9 mouse cellular contexts compared by ENCODE assay signal in the genomic region with DNA sequence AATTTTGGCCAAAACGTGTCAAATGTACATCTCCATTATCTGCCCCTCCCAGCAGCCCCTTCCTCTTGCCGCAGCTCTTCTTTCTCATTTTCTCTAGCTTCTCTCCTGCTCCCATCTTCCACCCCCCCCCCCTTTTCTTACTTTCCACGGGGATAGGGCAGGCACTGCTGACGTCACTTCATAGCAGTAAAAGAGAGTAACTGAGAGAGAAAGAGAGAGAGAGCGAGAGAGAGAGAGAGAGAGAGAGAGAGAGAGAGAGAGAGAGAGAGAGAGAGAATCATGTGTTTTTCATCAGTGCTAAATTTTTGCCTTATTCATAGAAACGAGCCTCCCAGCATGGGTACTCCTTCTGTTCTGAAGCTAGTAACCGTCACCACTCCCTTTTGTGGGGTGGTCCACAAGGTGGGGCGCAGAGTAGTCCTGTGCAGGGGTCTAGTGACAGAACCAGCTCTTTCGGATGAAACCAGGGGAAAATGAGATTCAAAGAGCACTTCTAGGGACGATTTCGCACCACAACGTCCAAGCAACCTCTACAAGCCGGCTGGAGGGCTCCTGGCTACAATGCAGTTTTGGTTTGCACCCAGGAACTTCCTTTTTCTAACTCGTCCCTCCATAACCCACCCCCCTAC. TPM values are rescaled to one million over a fixed set of nuclear protein-coding genes. Genes with fewer than 3 reads are reported as not detected.
A peak's percentile ranks its signal among the peaks of the same experiment; 100 is the strongest.
DNase-seq lines count a peak whose midpoint lies in the region; ATAC-seq and TF ChIP-seq lines count a peak whose summit lies in the region.
"Had no signal": no experiment of that assay in that cellular context is flagged by ENCODE, and none has a peak within 500 bp of the region (broad histone marks: within the 10 kb centered on the region; RNA-seq: fewer than 3 reads in every experiment).

No protein-coding gene starts in this region.

- ATAC-seq in frontal cortex, adult (ENCODE audit: low TSS enrichment): peak; percentile 60
- no peak for ATAC-seq in lung, embryonic 16.5 days (ENCODE audit: low read depth)
- ATAC-seq in limb, embryonic 11.5 days (ENCODE audit: insufficient number of reproducible peaks, low FRiP score, low TSS enrichment, low read depth): no peak; the same call in 1 of the 2 replicates
- ATAC-seq in stomach, postnatal 0 days (ENCODE audit: low FRiP score, low TSS enrichment): no peak

- no peak for TF ChIP-seq CTCF in stomach, postnatal 0 days (IDR thresholded peaks at IDR 0.05; ENCODE audit: low read depth)

- peaks cover 6% of the 10 kb centered on the region; the same call in 1 of the 2 replicates for H3K4me1 ChIP-seq in lung, embryonic 16.5 days (replicated peaks; ENCODE audit: control insufficient read depth, insufficient read depth, low read length)
- peaks cover 7% of the 10 kb centered on the region; the same call in 1 of the 2 replicates for H3K4me1 ChIP-seq in limb, embryonic 11.5 days (ENCODE audit: control insufficient read depth, insufficient read depth, low read length)
- H3K4me1 ChIP-seq in stomach, postnatal 0 days (replicated peaks; ENCODE audit: control insufficient read depth, insufficient read depth): no peaks in the 10 kb centered on the region

- H3K9ac ChIP-seq in lung, embryonic 16.5 days (ENCODE audit: low read length): no peak overlapping the region
- H3K9ac ChIP-seq in limb, embryonic 11.5 days (ENCODE audit: low read length): no peak overlapping the region
- H3K9ac ChIP-seq in stomach, postnatal 0 days (ENCODE audit: low read length): 0 out of 2 replicates have a peak overlapping the region, but pooled peaks have one; percentile 31

- peak overlapping the region; percentile 32; the same call in 1 of the 2 replicates for H3K4me3 ChIP-seq in lung, embryonic 16.5 days (ENCODE audit: low read length)
- H3K4me3 ChIP-seq in limb, embryonic 11.5 days (ENCODE audit: low read depth, low read length): peak overlapping the region; percentile 11; the same call in 1 of the 2 replicates
- H3K4me3 ChIP-seq in stomach, postnatal 0 days (ENCODE audit: low read depth, low read length): peak overlapping the region; percentile 34

- TF ChIP-seq EP300 in stomach, postnatal 0 days (optimal IDR thresholded peaks at IDR 0.05): no peak

- H3K4me2 ChIP-seq in lung, embryonic 16.5 days (ENCODE audit: low read depth, low read length): peak overlapping the region; percentile 56; the same call in 1 of the 2 replicates
- peak overlapping the region; percentile 30; the same call in 1 of the 2 replicates for H3K4me2 ChIP-seq in limb, embryonic 11.5 days (ENCODE audit: low read depth, severe bottlenecking)
- peak overlapping the region; percentile 56 for H3K4me2 ChIP-seq in stomach, postnatal 0 days (replicated peaks; ENCODE audit: low read depth)

- H3K36me3 ChIP-seq in lung, embryonic 16.5 days (ENCODE audit: control insufficient read depth, insufficient read depth, low read length): no peaks in the 10 kb centered on the region
- H3K36me3 ChIP-seq in limb, embryonic 11.5 days (ENCODE audit: control insufficient read depth, insufficient read depth, low read length): no peaks in the 10 kb centered on the region
- H3K36me3 ChIP-seq in stomach, postnatal 0 days (ENCODE audit: control insufficient read depth, insufficient read depth, low read length): no peaks in the 10 kb centered on the region

- DNase-seq in frontal cortex, postnatal 36 days (ENCODE audit: low spot score in 2 of 2): no peak
- no peak for DNase-seq in lung, postnatal 36 days
- no peak for DNase-seq in limb, embryonic 11.5 days (ENCODE audit: low spot score)
- DNase-seq in stomach, postnatal 0 days (ENCODE audit: low spot score): no peak
- no peak for DNase-seq in spleen, postnatal 14 days (ENCODE audit: low spot score in 2 of 2)
- DNase-seq in left cerebral cortex, postnatal 10 days (ENCODE audit: extremely low spot score in 1 of 2, low spot score in 2 of 2): no peak
- DNase-seq: layer of hippocampus, postnatal 36 days had no signal

- WGBS in lung, embryonic 16.5 days: 11% methylated on average over 14 of the region's 14 CpGs
- WGBS in limb, embryonic 11.5 days: under 1% methylated on average over 13 of the region's 14 CpGs
- WGBS in stomach, postnatal 0 days: 9% methylated on average over 14 of the region's 14 CpGs

- H3K27ac ChIP-seq in lung, embryonic 16.5 days (ENCODE audit: low read length): no peak overlapping the region
- H3K27ac ChIP-seq in limb, embryonic 11.5 days (replicated peaks; ENCODE audit: low read depth, low read length): no peak overlapping the region
- H3K27ac ChIP-seq in stomach, postnatal 0 days (replicated peaks): peak overlapping the region; percentile 56; the same call in 1 of the 2 replicates

- no peaks in the 10 kb centered on the region for H3K9me3 ChIP-seq in lung, embryonic 16.5 days (ENCODE audit: control insufficient read depth, low read length)
- H3K9me3 ChIP-seq in limb, embryonic 11.5 days (ENCODE audit: control insufficient read depth, low read length): no peaks in the 10 kb centered on the region
- no peaks in the 10 kb centered on the region for H3K9me3 ChIP-seq in stomach, postnatal 0 days (ENCODE audit: control insufficient read depth, low read length)

- intact Hi-C loops in left cerebral cortex, postnatal 10 days (cut with DNase I): loop anchor here (10.0 kb wide), 3 partner anchors 1047 to 1337 kb away; a partner anchor contains a TSS

- peaks cover 85% of the 10 kb centered on the region for H3K27me3 ChIP-seq in lung, embryonic 16.5 days (ENCODE audit: control insufficient read depth, insufficient read depth, low read depth, low read length)
- H3K27me3 ChIP-seq in limb, embryonic 11.5 days (ENCODE audit: control insufficient read depth, insufficient read depth, low read length): peaks cover 82% of the 10 kb centered on the region
- 0 out of 2 replicates have a peak, but pooled peaks cover 2% of the 10 kb centered on the region for H3K27me3 ChIP-seq in stomach, postnatal 0 days (ENCODE audit: control insufficient read depth, insufficient read depth, low read length)

RNA-seq across cellular contexts. Expression of a gene that starts 17.5 kb away (rescaled TPM):
- polyA plus RNA-seq in lung, embryonic 16.5 days (2015; fragmentation: Nextera tagmentation; extraction: Ambion mirVana): 3.6 and 3.7 TPM in 2 replicates
- polyA plus RNA-seq in limb, embryonic 11.5 days (2014; fragmentation: Nextera tagmentation; extraction: Ambion mirVana): 12.2 and 15.0 TPM in 2 replicates
- polyA plus RNA-seq in stomach, postnatal 0 days (2015; fragmentation: Nextera tagmentation; extraction: Ambion mirVana): 5.8 and 6.3 TPM in 2 replicates
- 100 to 1,000 TPM; 146 to 153 TPM for total RNA-seq in left cerebral cortex, postnatal 10 days (2021)
